Mouse (Mus musculus): Measurements from ENCODE around the gene Lyz2.
"Not testable (repeated sequence)": the region's sequence is repeated elsewhere in the genome, so short reads cannot be mapped to it uniquely, and the experiment has no call there.

Lyz2 gene

GRCm38 (mm10) chr10:117282049-117282448 is at the start of gene Lyz2:
TSS of gene Lyz2 (minus strand) at chr10:117282321.
- DNase-seq (ENCODE audit: low spot score in 2 of 2): no peak

GRCm38 (mm10) chr10:117330521-117330920 is 48.4 kb upstream of the Lyz2 start:
- no peak for DNase-seq (ENCODE audit: low spot score in 2 of 2)

GRCm38 (mm10) chr10:117323782-117324181 is 41.7 kb upstream of the Lyz2 start:
- no peak for DNase-seq (ENCODE audit: low spot score in 2 of 2)

GRCm38 (mm10) chr10:117322630-117323029 is 40.5 kb upstream of the Lyz2 start:
- DNase-seq (ENCODE audit: low spot score in 2 of 2): no peak

- no peak for DNase-seq (ENCODE audit: low spot score in 2 of 2)
Observed at GRCm38 (mm10) chr10:117320571-117320981, 38.5 kb upstream of the Lyz2 start.

GRCm38 (mm10) chr10:117316391-117316790 is 34.3 kb upstream of the Lyz2 start:
- no peak for DNase-seq (ENCODE audit: low spot score in 2 of 2)

GRCm38 (mm10) chr10:117313133-117313532 is 31.0 kb upstream of the Lyz2 start:
- DNase-seq (ENCODE audit: low spot score in 2 of 2): no peak

- no peak for DNase-seq (ENCODE audit: low spot score in 2 of 2)
Observed at GRCm38 (mm10) chr10:117312168-117312567, 30.0 kb upstream of the Lyz2 start.

- DNase-seq (ENCODE audit: low spot score in 2 of 2): no peak
Observed at GRCm38 (mm10) chr10:117304371-117304770, 22.2 kb upstream of the Lyz2 start.

GRCm38 (mm10) chr10:117301688-117302087 is 19.6 kb upstream of the Lyz2 start:
- no peak for DNase-seq (ENCODE audit: low spot score in 2 of 2)

- DNase-seq (ENCODE audit: low spot score in 2 of 2): no peak
Observed at GRCm38 (mm10) chr10:117299901-117300520, 17.9 kb upstream of the Lyz2 start.

- no peak for DNase-seq (ENCODE audit: low spot score in 2 of 2)
Observed at GRCm38 (mm10) chr10:117299106-117299505, 17.0 kb upstream of the Lyz2 start.

- DNase-seq (ENCODE audit: low spot score in 2 of 2): no peak
Observed at GRCm38 (mm10) chr10:117298336-117298735, 16.2 kb upstream of the Lyz2 start.

- no peak for DNase-seq (ENCODE audit: low spot score in 2 of 2)
Observed at GRCm38 (mm10) chr10:117292671-117293070, 10.6 kb upstream of the Lyz2 start, which contains the start of gene Lyz1. TSS of gene Lyz1 (minus strand) at chr10:117292868.

- not testable (repeated sequence) for DNase-seq (ENCODE audit: low spot score in 2 of 2)
Observed at GRCm38 (mm10) chr10:117290936-117291335, 8.8 kb upstream of the Lyz2 start.

- no peak for DNase-seq (ENCODE audit: low spot score in 2 of 2)
Observed at GRCm38 (mm10) chr10:117290046-117290870, 8.1 kb upstream of the Lyz2 start.

- not testable (repeated sequence) for DNase-seq (ENCODE audit: low spot score in 2 of 2)
Observed at GRCm38 (mm10) chr10:117289034-117289505, 6.9 kb upstream of the Lyz2 start.

GRCm38 (mm10) chr10:117288197-117289033 is 6.3 kb upstream of the Lyz2 start:
- no peak for DNase-seq (ENCODE audit: low spot score in 2 of 2)

- no peak for DNase-seq (ENCODE audit: low spot score in 2 of 2)
Observed at GRCm38 (mm10) chr10:117287226-117287850, 5.2 kb upstream of the Lyz2 start.

- no peak for DNase-seq (ENCODE audit: low spot score in 2 of 2)
Observed at GRCm38 (mm10) chr10:117286366-117286970, 4.3 kb upstream of the Lyz2 start.

GRCm38 (mm10) chr10:117285584-117285983 is 3.5 kb upstream of the Lyz2 start:
- not testable (repeated sequence) for DNase-seq (ENCODE audit: low spot score in 2 of 2)

All from right cerebral cortex, postnatal 10 days (tissue).